Mouse (Mus musculus) G1E (cell line): ENCODE measurements around the gene Dapk1. TPM values are rescaled to one million over a fixed set of nuclear protein-coding genes. Genes with fewer than 3 reads are reported as not detected.

Experiments
- ATAC-seq: 2 replicates; pipeline ENCODE4 v1.8.0; 2016; ENCODE audit warnings: mild to moderate bottlenecking; ENCODE audit not compliant: insufficient number of reproducible peaks, poor library complexity, low FRiP score, severe bottlenecking; ENCODE audit errors: extremely low read depth
- DNase-seq: peaks from one replicate; pipeline ENCODE4 v3.0.0; 2012; ENCODE audit warnings: low spot score
- H3K27me3 ChIP-seq: 2 replicates; pipeline ENCODE4 v1.6.1; 2012; ENCODE audit warnings: mild to moderate bottlenecking, low read length, inconsistent platforms; ENCODE audit not compliant: insufficient read depth
- H3K36me3 ChIP-seq: replicated peaks from 2 replicates; pipeline ENCODE3; 2012; ENCODE audit warnings: mild to moderate bottlenecking, inconsistent platforms
- H3K4me1 ChIP-seq: 2 replicates; pipeline ENCODE4 v1.6.1; 2012; ENCODE audit warnings: low read depth, low read length, inconsistent platforms, mixed read lengths; ENCODE audit not compliant: insufficient read depth
- H3K4me3 ChIP-seq: 2 replicates; pipeline ENCODE4 v1.5.1; 2012; ENCODE audit warnings: low read depth, mild to moderate bottlenecking, inconsistent platforms, low read length, moderate library complexity, mixed read lengths
- H3K9me3 ChIP-seq: replicated peaks from 2 replicates; pipeline ENCODE4 v1.6.1; 2012; ENCODE audit warnings: inconsistent platforms
- CTCF ChIP-seq: IDR thresholded peaks from 2 replicates; pipeline ENCODE4 v1.5.1; 2012; ENCODE audit warnings: low read depth, low read length, inconsistent platforms, mixed read lengths
- GATA1 ChIP-seq: IDR thresholded peaks from 2 replicates; pipeline ENCODE4 v1.6.1; 2012; ENCODE audit warnings: borderline replicate concordance, low read length, inconsistent platforms, mixed read lengths
- GATA2 ChIP-seq: IDR thresholded peaks from 2 replicates; pipeline ENCODE4 v1.6.1; 2012; ENCODE audit warnings: low read depth, low read length, inconsistent platforms, borderline replicate concordance
- POLR2AphosphoS5 ChIP-seq: IDR thresholded peaks from 2 replicates; pipeline ENCODE4 v1.6.1; 2012; ENCODE audit warnings: low read depth, low read length, inconsistent platforms; ENCODE audit not compliant: insufficient replicate concordance
- TAL1 ChIP-seq: conservative IDR thresholded peaks from 2 replicates; pipeline ENCODE4 v1.6.1; 2012; ENCODE audit warnings: low read depth, low read length, inconsistent platforms, mixed read lengths
- polyA plus RNA-seq: library from polyadenylated mRNA; stranded (reverse); fragments of >175 nt; gene quantifications from 2 replicates; pipeline ENCODE4 v1.2.3, GENCODE M21; 2012
- total RNA-seq, 2 experiments: library from RNA; stranded (forward) in 1 of 2; stranded (reverse) in 1 of 2; fragments of 200-1000 nt in 1 of 2; fragments of >200 nt in 1 of 2; fragmentation: Nextera tagmentation in 1 of 2; gene quantifications; 2 replicates each; pipeline ENCODE4 v1.2.3; 2014 to 2017

Dapk1 gene
- total and polyA plus RNA-seq, 3 experiments = 0.05 TPM; not detected in 2

DNA sequence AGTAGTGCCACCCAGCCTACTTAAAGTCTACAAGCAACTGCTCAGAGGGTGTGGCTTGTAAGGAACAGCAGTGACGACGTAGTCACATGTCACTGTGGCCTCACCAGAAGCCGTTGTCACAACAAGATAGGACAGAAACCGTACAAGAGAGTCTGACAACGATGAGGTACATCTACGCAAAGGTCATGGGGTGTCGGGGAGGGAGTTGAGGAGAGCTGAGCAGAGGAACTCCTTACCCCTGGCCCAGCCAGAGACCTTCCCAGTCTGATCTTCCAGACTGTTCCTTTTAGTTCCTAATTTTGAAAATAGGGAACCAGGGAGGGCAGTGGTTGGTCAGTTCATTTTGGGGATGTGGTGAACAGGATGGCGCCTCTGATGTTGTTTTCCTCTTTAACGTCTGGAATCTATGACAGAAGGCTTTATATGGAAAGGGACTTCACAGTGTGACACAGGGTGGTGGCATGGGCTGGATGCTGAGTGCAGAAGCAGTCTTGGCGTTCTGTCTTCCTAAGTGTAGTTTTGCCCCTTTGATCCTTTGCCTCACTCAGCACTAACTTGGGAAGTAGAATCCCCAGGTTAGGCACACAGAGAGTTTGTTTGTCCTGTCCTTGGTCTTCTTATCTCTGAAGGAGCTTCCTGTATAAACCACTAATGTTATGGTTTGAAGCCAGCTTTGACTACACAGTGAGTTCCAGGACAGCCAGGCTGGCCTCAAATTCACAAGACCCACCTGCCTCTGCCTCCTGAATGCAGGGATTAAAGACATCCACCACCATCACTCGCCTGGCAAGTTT is 71.3 kb downstream of the Dapk1 start:
- DNase-seq = no peak
- H3K4me3 ChIP-seq = no peak overlapping the region
- no peaks in the 10 kb centered on the region for H3K27me3 ChIP-seq
- TF ChIP-seq GATA1 = no peak
- no peak for TF ChIP-seq GATA2
- TF ChIP-seq POLR2AphosphoS5 = no peak
- H3K36me3 ChIP-seq = no peaks in the 10 kb centered on the region
- H3K9me3 ChIP-seq = peaks cover 84% of the 10 kb centered on the region
- no peak for ATAC-seq
- no peaks in the 10 kb centered on the region for H3K4me1 ChIP-seq

DNA sequence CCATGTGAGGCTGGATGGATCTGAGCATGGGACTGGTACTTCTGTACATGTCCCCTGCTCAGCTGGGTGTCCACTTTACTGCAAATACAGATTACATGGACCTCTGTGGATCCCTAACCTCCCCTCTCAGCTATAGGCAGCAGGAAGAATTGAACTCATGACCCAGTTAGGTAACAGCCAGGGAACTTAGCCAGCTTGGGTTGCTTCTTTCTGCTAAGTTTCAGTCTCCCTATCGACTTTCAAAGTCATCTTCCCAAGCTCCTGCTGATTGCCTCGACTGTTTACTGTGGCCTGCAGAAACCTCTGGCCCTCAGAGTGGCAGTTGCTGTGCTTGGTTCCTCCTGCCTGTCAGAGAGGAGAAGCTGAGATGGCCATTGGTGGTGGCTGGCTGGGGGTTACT is 72.6 kb downstream of the Dapk1 start:
- no peak for ATAC-seq
- H3K36me3 ChIP-seq = no peaks in the 10 kb centered on the region
- no peak overlapping the region for H3K4me3 ChIP-seq
- H3K27me3 ChIP-seq = no peaks in the 10 kb centered on the region
- TF ChIP-seq GATA1 = no peak
- no peak for TF ChIP-seq CTCF
- TF ChIP-seq GATA2 = no peak
- TF ChIP-seq POLR2AphosphoS5 = no peak
- no peak for TF ChIP-seq TAL1
- H3K4me1 ChIP-seq = no peaks in the 10 kb centered on the region
- peaks cover 82% of the 10 kb centered on the region for H3K9me3 ChIP-seq
- DNase-seq = no peak

DNA sequence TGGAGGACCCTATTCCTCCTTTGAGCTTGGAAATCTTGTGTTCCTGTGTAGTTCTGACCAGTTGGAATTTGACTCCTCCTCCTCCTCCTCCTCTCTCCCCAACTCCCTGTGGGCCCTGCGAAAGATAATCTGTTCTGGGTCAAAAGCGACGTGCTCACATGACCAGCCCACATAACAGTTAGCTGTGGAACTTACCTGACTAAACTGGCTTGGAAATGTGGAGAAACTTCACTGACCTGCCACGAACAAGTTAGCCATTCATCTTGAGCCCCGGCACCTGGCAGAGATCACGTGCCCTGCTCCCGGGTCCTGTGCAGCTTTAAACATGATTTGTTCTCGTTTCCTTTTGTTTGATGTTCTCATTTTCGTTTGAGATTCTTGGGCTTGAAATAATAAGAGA is 73.2 kb downstream of the Dapk1 start:
- Histone ChIP-seq H3K27me3 (no peaks in the 10 kb centered on the region), H3K9me3 (peaks cover 81% of the 10 kb centered on the region), H3K36me3 (no peaks in the 10 kb centered on the region), H3K4me3 (no peak overlapping the region), H3K4me1 (no peaks in the 10 kb centered on the region)
- DNase-seq = no peak
- ATAC-seq = no peak
- TF ChIP-seq POLR2AphosphoS5 (no peak), CTCF (no peak), GATA1 (no peak), TAL1 (no peak), GATA2 (no peak)

DNA sequence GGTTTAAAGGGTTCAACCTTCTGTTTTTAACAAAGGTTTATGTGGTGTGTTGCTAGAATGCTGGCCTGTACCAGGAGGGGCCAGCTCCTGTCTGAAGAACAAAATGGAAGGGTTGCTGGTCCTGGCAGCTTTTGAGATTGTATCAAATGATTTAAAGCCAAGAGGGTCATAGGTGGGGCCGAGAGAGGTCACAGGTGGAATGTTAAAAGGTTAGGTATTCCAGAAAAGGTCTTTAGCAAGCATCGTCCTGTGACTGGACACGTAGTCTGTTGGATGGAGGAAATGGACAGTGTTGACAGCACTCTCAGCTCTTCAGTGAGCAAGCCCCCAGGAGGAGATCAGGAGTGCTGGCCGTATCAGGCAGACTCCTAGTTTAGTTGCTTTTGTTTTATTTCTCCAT is 73.7 kb downstream of the Dapk1 start:
- Histone ChIP-seq H3K36me3 (no peaks in the 10 kb centered on the region), H3K4me3 (no peak overlapping the region), H3K27me3 (no peaks in the 10 kb centered on the region), H3K9me3 (peaks cover 83% of the 10 kb centered on the region), H3K4me1 (no peaks in the 10 kb centered on the region)
- DNase-seq = no peak
- TF ChIP-seq GATA2 (no peak), GATA1 (no peak), POLR2AphosphoS5 (no peak), CTCF (no peak), TAL1 (no peak)
- ATAC-seq = no peak

DNA sequence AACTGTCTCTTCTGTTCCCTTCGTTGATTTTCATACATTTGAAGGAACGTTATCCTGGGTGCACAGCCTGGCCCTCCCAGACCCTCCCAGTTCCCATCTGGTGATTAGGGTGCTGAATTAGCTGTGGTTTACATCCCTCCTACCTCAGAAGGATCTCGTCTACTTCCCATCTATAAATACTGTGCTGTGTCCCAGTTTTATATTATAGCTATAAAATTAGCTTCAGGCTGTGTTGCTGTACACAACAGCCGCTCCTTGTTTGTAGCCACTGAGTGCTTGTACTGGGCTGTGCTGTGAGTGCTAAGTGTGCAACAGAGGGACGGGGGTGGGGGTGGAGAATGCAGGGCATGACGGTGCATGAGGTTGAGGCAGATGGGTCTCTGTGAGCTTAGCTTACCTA is 77.2 kb downstream of the Dapk1 start:
- Histone ChIP-seq H3K27me3 (no peaks in the 10 kb centered on the region), H3K36me3 (no peaks in the 10 kb centered on the region), H3K4me3 (no peak overlapping the region), H3K9me3 (peaks cover 80% of the 10 kb centered on the region), H3K4me1 (no peaks in the 10 kb centered on the region)
- ATAC-seq (no peak), DNase-seq (no peak)
- TF ChIP-seq POLR2AphosphoS5 (no peak), CTCF (no peak), GATA1 (no peak), GATA2 (no peak), TAL1 (no peak)

DNA sequence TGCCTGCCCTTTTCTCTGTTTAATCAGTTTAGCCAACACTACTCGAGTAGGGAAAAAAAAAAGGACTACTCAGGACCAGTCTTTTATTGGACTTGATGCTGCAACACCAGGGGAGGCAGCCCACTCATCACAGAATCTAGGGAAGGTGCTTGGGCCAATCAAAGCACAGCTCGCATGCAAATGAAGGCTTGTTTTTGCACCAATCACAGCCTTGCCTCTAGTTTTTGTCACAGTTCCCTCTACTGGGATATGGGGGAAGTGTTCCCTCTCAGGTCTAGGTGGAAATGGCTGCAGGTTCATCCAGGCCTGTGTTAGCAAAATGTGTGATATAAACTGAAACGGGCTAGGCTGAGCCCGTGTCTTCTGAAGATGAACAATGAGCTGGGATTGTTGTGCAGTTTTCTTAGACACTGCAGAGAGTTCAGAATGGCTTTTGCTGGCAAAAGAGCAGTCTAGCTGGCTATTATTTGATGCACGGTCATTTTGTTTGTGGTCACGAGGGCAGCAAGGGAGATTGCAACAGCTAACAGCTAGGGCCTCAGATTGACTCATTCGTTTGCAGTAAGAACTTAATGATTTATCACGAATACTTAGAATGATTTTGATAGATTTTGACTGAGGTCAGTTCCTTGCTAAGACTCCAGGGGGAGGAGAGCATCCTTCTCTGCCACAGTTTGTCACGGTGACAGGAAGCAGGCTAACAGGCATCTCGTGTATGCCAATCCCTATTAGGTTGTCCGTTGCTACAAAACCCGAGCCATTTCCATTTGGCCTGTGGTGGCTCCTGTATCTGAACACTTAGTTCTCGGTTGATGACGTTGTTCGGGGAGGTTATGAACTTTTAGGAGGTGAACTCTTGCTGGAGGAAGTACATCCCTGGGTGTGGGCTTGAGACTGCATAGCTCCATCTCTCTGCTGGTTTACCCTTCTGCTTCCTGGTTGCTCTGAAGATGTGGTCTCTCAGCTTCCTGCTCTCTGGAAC is 81.3 kb downstream of the Dapk1 start:
- Histone ChIP-seq H3K9me3 (peaks cover 85% of the 10 kb centered on the region), H3K4me1 (no peaks in the 10 kb centered on the region), H3K4me3 (no peak overlapping the region), H3K27me3 (no peaks in the 10 kb centered on the region), H3K36me3 (no peaks in the 10 kb centered on the region)
- DNase-seq = no peak
- ATAC-seq = no peak
- no peak for TF ChIP-seq CTCF
